Mouse (Mus musculus): ENCODE measurements around the gene Fyn. TPM values are rescaled to one million over a fixed set of nuclear protein-coding genes. Genes with fewer than 3 reads are reported as not detected.

Gene Fyn
- polyA plus RNA-seq, 1 experiment: 21.0 TPM

DNA sequence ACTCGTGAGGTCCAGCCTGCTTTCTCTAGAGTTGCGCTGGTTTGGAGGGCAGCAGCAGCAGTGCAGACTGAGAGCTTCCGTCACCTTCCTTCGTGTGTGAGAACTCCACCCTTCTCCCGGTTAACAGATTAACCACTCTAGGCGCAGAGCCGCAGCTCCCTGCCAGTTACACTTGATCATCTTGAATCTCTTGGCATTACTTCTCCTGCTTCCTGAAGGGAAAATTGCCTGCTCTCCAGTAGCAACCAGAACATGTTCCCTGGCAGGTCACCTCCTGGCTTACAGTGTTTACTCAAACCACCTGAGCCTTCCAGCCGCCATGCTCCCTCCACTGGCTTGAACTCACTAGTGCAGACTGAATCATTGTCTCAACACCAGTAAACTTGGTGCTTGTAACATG lies 94.1 kb downstream of the Fyn start:
- TF ChIP-seq GATA1 (IDR thresholded peaks at IDR 0.05; ENCODE audit: low read length): no peak

DNA sequence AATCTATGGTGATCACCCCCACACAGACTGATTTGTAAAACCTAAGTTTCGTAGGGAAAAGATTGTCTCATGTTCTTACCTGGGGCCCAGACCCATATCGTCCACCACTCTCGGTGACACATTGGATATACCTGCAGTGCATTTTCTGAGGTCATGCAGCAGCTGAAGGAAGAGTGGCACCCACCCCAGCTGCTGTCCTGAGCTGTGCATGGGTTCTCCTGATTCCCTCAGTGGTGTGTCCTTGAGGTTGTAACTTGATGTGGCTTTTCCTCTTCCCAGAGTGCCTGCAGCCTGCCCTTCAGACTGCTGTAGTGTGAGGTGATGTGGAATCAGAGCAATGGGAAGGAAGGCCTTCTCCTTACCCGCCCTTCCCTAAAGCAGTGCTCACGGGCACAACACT lies 95.7 kb downstream of the Fyn start:
- no peak for TF ChIP-seq GATA1 (IDR thresholded peaks at IDR 0.05; ENCODE audit: low read length)

DNA sequence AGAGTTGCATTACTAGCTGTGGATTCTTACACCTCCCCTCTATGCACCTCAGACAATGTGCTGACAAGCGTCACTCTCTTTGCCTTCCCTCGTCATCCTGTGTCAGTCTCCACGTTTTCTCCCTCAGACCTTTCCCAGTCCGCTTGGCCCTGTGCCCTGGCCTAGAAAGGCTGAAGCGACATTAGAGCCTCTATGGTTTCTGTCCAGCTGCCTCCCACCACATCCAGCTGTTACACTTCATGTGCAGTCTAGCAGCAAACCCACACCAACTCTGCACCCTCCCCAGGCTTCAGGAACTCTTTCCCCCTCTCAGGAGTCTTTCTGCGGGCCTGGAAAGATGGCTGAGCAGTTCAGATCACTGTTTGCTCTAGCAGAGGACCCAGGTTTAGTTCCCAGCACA lies 98.7 kb downstream of the Fyn start:
- TF ChIP-seq GATA1 (IDR thresholded peaks at IDR 0.05; ENCODE audit: low read length): no peak

DNA sequence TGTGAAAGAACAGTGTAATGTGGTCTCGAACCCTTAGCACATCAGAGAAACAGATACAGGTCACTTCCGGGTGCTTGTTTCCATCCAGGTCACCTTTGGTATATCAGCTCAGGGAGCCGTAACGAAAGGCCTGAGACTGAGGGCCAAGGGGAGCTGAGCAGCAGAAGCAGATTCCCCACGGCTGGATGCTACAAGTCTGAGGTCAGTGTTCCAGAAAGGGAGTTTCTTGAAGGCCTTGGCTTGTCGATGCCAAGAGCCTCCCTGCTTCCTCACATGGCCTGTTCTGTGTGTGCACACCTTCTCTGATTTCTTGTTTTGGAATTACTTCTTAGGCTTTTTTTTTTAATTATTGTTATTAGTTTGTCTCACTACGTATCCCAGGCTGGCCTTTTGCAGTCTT lies 99.2 kb downstream of the Fyn start:
- TF ChIP-seq GATA1 (IDR thresholded peaks at IDR 0.05; ENCODE audit: low read length): no peak

DNA sequence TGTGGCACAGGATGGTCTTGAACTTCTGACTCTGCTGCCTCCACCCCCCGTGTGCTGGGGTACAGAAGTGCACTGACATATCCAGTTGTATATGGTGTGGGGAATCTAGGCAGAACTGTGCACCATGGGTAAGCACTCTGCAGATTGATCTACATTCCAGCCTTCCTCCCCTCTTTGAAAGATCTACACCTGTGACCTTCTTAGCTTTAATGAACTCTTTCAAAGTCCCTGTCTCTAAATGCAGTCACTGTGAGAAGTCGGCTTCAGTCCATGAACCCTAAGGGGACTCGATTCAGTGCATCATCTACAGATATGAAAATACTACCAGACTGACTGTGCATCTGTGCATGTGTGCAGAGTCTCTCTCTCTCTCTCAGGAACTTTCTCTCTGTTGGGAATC lies 99.9 kb downstream of the Fyn start:
- no peak for TF ChIP-seq GATA1 (IDR thresholded peaks at IDR 0.05; ENCODE audit: low read length)

DNA sequence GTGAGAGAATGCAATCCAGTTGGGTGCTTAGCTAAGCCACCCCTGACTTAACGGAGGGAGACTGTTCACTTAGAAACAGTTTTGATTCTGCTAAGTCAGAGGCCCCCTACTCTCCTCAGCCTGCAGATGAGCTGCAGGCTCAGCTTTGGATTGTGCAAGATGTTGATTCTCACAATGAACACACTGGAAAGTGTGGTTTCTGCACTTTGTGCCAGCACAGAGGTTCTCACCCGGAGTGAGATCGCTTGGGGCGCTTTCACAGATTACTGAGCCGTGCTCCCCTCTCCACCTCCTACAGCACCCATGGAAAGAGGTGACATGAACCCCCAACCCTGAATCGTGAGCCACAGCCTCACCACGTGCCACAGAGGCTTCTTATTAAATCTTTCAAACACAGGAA lies 100.7 kb downstream of the Fyn start:
- no peak for TF ChIP-seq GATA1 (IDR thresholded peaks at IDR 0.05; ENCODE audit: low read length)

DNA sequence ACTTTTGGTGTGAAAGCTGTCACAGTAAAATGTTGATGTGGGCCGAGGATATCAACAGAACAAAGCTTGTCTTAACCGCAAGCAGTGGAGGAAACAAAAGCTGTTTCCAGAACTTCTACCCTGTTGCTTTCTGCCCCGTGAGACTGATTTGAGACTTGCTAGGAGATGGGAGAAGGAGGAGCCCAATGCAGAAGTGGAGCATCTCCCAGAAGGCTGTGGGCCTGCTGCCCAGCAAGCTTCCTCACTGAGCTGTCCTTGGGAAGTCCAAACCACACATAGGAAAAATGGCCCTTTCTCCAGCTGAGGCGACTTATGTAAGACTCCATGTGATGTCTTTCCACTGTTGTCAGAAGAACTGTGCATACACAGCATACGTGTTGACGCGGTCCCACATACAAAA lies 101.7 kb downstream of the Fyn start:
- TF ChIP-seq GATA1 (IDR thresholded peaks at IDR 0.05; ENCODE audit: low read length): no peak

DNA sequence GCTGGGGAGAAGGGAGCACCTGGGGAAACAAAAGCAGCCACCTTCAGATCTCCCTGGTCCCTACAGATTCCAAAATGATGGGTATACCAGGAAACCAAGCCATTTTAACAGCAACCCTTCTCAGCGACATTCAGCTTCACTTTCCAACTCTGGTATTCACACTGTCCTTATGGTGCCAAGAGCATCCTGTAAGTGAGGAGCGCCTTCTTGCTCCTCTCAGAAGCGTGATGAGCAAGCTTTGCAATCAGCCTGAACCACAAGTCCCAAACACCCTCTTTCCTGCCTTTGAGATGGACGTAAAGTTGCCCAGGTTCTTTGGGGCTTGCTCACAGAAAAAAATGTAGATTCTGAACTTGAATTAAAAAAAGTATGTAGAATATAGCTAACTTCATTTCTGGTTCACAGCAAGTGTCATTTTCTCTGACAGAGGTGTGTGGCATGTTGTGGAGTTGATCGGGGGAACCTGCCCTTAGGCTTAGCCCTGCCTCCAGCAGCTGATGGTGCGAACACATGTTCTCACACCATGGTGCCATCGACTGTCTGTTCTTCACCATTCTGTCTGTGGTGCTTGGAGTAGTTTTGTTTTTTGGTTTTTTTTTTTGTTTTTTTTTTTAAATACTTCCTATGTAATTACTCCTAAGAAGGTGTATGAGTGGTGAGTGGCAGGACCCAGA lies 102.5 kb downstream of the Fyn start:
- TF ChIP-seq GATA1 (IDR thresholded peaks at IDR 0.05; ENCODE audit: low read length): no peak

DNA sequence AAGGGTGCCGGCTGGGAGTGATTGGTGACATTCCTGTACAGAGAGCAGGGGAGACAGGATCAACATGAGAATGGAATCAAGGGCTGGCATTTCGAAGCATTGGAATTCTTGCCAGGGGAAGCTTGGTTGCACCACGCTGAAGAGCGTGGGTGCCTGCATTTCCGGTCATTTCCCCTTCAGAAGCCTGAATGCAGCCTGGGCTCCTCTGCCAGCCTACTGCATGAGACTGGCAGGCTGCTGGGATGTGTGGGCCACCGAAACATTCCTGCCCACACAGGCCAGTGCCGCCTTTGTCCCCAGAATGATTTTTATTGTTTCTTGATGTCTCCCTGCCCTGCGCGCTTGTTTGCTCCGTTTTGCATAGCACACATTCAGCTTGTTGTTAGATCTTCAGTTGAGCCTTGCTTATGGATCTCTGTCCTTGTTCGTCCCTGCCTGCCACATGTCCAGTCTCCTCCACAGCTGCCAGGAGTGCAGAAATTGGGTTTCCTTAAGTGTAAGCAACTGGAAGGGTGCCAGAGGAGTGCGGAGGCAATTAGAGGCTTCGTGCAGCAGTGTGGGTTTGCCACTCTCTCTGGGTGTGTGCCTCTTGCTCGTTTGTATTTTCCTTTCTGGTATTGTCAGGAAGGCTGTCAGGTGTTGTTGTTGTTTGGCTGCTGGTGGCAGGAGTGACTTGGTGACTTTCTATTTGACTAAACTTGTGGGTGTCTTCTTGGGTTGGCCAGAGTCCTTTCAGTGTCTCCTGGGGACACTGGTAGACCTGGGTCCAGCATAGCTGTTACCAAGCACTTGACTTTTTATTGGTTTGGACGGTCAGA lies 103.3 kb downstream of the Fyn start:
- TF ChIP-seq GATA1 (IDR thresholded peaks at IDR 0.05; ENCODE audit: low read length): no peak

DNA sequence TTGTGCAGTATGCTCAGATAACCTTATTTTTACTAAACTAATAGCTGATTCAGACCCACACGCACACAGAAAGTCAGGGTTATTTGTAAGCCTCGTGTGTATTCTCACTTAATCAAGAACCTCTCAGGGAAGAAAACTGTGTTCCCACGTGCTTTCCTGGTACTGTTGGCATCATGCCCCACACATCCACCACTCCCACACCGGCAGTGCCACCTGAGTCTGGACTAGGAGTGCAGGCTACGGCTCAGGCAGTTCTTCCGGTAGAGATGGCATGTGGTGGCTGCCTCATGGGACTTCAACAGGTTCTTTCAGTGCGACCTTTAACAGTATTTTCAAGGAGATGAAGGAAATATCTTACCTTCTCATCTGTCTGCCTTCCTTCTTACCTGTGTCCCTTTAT lies 104.3 kb downstream of the Fyn start:
- no peak for TF ChIP-seq GATA1 (IDR thresholded peaks at IDR 0.05; ENCODE audit: low read length)

DNA sequence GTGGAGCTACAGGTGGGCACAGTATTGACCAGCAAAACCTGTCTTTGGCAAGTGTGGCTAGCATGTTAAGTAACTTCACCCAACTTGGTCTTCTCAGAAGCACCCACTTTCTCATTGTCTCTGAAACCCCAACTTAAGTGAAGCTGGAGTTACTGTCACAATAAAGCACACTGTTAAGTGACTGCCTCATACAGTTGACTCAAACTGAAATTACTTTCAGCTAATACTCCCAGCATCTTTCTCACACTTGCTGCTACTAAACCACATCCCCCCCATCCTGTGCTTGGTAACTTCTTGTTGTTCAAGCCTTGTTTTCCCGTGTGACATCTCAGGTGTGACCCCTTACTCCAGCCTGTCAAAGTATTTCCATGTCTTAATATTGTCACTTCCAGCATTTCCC lies 110.7 kb downstream of the Fyn start:
- no peak for TF ChIP-seq GATA1 (IDR thresholded peaks at IDR 0.05; ENCODE audit: low read length)

DNA sequence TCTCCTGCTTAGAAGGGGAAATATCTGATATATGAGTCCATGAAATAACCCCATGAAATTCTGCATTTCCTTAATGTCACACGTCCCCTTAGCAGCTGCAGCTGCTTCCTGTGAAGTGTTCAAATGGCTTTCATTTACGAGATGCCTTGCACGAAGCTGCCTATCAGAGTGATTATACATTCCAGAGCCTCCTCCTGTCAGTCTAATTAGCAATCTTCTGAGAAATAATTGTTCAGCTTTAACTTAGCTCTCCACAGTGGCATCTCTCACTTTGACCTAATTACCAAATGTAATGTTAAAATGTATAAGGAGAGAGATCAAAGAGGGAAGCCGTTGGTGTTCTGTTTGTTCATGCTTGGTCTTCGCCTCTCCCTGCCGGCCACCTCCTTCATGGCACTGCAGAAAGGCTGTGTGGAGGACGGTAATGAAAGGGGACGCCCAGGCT lies 115.7 kb downstream of the Fyn start:
- TF ChIP-seq GATA1 (IDR thresholded peaks at IDR 0.05; ENCODE audit: low read length): no peak

DNA sequence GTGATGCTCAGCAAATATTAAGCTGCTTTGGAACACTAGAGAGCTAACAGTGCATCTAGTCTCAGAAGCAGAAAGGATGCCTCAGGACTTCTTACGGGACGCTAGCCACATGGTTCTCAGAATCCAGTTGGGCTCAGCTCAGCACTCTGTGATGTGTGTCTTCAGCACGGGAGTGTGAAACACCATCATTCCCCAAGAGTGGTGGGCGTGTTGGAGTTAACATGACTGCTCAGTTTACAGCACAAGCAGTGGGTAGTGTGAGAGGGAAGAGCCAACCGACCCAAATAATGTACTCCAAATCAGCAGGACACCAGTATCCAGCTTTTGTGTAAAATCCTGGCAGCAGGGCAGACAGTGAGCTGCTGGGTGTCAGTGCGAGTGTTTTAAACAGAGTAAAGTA lies 116.2 kb downstream of the Fyn start:
- no peak for TF ChIP-seq GATA1 (IDR thresholded peaks at IDR 0.05; ENCODE audit: low read length)

DNA sequence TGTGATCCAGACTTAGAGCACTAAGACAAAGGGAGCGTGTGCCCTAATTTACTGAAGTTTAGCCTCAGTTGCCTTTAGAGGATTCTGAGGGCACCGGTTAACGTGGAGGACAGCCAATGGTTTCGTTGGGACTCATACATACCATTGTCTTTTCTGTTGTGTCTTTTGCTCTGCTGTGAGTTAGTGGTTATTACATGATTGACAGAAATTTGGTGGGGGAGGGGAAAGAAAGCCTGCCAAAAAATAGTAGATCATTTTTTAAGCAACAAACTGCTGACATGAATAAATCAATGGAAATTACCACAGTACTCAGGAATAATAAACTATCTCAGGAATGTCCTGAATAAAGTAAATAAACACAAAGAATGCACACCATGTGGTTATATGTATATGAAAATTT lies 117.3 kb downstream of the Fyn start:
- no peak for TF ChIP-seq GATA1 (IDR thresholded peaks at IDR 0.05; ENCODE audit: low read length)

DNA sequence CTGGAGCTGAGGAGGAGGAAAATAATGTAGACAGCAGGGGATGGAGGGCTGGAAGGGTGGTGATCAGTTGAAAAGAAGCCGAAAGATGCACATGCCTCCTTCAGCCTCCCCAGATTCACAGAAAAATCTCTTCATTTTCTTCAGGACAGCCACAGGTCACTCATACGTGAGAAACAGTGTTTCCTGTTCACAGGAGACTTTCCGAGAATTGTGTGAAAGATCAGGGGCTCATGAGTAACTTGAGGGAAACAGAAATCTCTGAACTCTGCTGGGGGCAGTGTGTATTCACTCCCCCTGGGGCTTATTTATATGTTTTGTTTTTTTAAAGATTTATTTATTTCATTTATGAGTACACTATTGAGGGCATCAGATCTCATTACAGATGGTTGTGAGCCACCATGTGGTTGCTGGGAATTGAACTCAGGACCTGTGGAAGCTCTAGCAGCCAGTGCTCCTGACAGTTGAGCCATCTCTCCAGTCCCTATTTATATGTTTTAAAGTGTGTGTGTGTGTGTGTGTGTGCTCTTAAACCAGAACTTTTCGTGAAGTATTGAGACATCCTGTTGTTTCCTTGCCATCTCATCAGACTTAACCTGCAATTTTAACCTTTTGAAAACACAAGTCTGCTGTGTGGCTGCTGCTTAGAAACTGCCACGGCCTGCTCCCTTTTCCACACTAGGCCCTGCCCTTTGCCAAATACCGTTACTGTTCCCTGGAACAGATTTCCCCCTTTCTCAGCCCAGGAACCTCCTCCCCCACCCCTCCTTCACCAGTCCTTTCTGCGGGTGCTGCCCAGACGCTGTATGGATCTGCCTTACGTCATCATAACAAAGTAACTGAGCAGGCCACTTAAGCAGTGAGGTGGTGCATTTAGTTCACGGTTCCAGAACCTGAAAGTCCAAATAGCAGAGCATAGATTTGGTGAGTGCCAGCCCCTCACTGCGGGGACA lies 118.1 kb downstream of the Fyn start:
- TF ChIP-seq GATA1 (IDR thresholded peaks at IDR 0.05; ENCODE audit: low read length): no peak
